In the genomic region with DNA sequence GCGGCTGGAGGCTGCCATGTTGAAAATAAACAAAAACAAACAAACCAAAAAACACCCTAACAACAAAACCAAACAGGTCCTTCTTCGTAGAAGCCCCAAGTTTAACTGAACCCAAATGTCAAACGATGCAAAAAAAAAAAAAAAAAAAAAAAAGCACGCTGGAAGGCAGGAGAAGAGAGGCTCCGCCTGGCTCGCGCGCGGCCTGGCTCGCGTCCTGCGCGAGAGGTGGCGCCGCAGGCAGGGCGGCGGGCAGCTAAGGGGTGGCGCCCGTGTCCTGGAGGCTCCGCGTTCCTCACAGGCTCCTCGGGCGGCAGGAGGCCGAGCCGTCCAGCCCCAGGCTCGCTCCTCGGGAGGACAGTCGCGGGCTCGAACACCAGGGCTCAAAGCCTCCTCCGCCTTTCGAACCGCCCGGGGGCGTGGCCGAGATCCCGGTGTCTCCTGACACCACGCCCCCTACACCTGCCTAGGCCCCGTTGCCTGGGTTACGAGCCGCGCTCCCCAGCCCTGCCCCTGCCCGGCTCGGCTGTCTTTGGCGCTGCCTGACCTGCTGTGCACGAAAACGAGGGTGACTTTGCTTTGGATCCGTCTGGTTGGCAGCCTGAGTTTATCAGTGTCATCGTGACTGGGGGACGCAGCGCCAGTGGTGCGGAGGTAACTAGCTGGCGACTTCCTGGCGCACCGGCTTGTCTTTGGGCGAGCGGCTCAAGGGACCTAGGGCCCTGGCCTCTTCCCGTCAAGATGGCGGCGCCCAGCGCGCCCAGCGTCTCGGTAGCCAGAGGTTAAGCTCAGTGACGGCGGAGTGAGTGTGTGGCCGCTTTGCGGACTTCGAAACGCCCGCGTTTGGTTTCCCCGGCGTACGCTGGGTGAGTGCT, we compare ENCODE assay signal across 8 mouse cellular contexts. TPM values are rescaled to one million over a fixed set of nuclear protein-coding genes. Genes with fewer than 3 reads are reported as not detected.
DNase-seq lines count a peak whose midpoint lies in the region; ATAC-seq and TF ChIP-seq lines count a peak whose summit lies in the region.

A gene (plus strand): TSS at position 270 of the 872 bp plus-strand sequence.
A gene (minus strand): TSS at position 384 of the 872 bp plus-strand sequence.

- peak within 1 kb of the TSS; percentile 91 for H3K4me2 ChIP-seq in heart, embryonic 11.5 days
- H3K4me2 ChIP-seq in kidney, embryonic 16.5 days (replicated peaks; ENCODE audit: low read depth, low read length), result peak within 1 kb of the TSS; percentile 91
- peak within 1 kb of the TSS; percentile 91 for H3K4me2 ChIP-seq in myocyte (ENCODE audit: low read depth)

- peaks cover 61% of the 10 kb centered on the region for H3K4me1 ChIP-seq in erythroblast, embryonic 14.5 days (ENCODE audit: control insufficient read depth)
- H3K4me1 ChIP-seq in heart, embryonic 11.5 days (ENCODE audit: control insufficient read depth, insufficient read depth, low read length), result peaks cover 6% of the 10 kb centered on the region
- peaks cover 10% of the 10 kb centered on the region for H3K4me1 ChIP-seq in kidney, embryonic 16.5 days (ENCODE audit: insufficient read depth, low read length)
- H3K4me1 ChIP-seq in liver, adult 2 months (ENCODE audit: control insufficient read depth, insufficient read depth, low read length), result no peaks in the 10 kb centered on the region; the same call in 1 of the 2 replicates

- H3ac ChIP-seq in C2C12 (ENCODE audit: control insufficient read depth, insufficient read length, low read depth) (peak within 1 kb of the TSS; percentile 87), myocyte (ENCODE audit: control insufficient read depth, insufficient read length) (peak within 1 kb of the TSS; percentile 56)

- peaks cover 42% of the 10 kb centered on the region for H3K79me2 ChIP-seq in C2C12 (ENCODE audit: control insufficient read depth, insufficient read depth)
- peaks cover 9% of the 10 kb centered on the region; the same call in 1 of the 2 replicates for H3K79me2 ChIP-seq in liver, adult 2 months (ENCODE audit: control insufficient read depth, insufficient read depth, low read length)
- H3K79me2 ChIP-seq in myocyte (ENCODE audit: control insufficient read depth, insufficient read depth), result peaks cover 12% of the 10 kb centered on the region

- DNase-seq in brain, embryonic 14.5 days (ENCODE audit: low read depth), result peak; percentile 98
- peak; percentile 88 for DNase-seq in liver, adult 2 months (ENCODE audit: extremely low read depth, low read depth, low spot score)
- DNase-seq in splenic B cell, adult 2 months (ENCODE audit: low read depth, low spot score), result peak; percentile 96

- peaks cover 16% of the 10 kb centered on the region for H3K79me3 ChIP-seq in C2C12 (ENCODE audit: low read depth)

- under 1% methylated on average over 73 of the region's 75 CpGs for WGBS in heart, embryonic 11.5 days (ENCODE audit: insufficient replicate concordance)
- WGBS in kidney, embryonic 16.5 days, result 0% methylated on average over 74 of the region's 75 CpGs
- under 1% methylated on average over 75 of the region's 75 CpGs for WGBS in liver, adult 2 months

- H3K4me3 ChIP-seq in C2C12 (ENCODE audit: insufficient read depth, poor library complexity, severe bottlenecking) (peak within 1 kb of the TSS; percentile 67), myocyte (peak within 1 kb of the TSS; percentile 54)
- H3K4me3 ChIP-seq in erythroblast, embryonic 14.5 days (replicated peaks), result peak within 1 kb of the TSS; percentile 73
- peak within 1 kb of the TSS; percentile 78 for H3K4me3 ChIP-seq in heart, embryonic 11.5 days (ENCODE audit: low read depth, low read length)
- H3K4me3 ChIP-seq in kidney, embryonic 16.5 days (ENCODE audit: low read length), result peak within 1 kb of the TSS; percentile 82
- H3K4me3 ChIP-seq in liver, adult 2 months (ENCODE audit: insufficient read depth, low read depth, low read length), result peak within 1 kb of the TSS; percentile 79

- peak; percentile 98 for ATAC-seq in heart, embryonic 11.5 days (replicated peaks; ENCODE audit: insufficient number of reproducible peaks, low FRiP score, low TSS enrichment)
- ATAC-seq in kidney, embryonic 16.5 days (ENCODE audit: low FRiP score, low TSS enrichment), result peak; percentile 99

- H3K27me3 ChIP-seq in C2C12 (ENCODE audit: control insufficient read depth, insufficient read depth, insufficient read length) (no peaks in the 10 kb centered on the region), myocyte (ENCODE audit: control insufficient read depth, insufficient read depth, insufficient read length) (no peaks in the 10 kb centered on the region)
- H3K27me3 ChIP-seq in erythroblast, embryonic 14.5 days (ENCODE audit: control insufficient read depth), result no peaks in the 10 kb centered on the region
- no peaks in the 10 kb centered on the region for H3K27me3 ChIP-seq in heart, embryonic 11.5 days (ENCODE audit: control insufficient read depth, insufficient read depth, low read length)
- H3K27me3 ChIP-seq in kidney, embryonic 16.5 days (ENCODE audit: insufficient read depth, low read length), result no peaks in the 10 kb centered on the region
- no peaks in the 10 kb centered on the region for H3K27me3 ChIP-seq in liver, adult 2 months (ENCODE audit: control insufficient read depth, insufficient read depth, low read length)
- H3K27me3 ChIP-seq in splenic B cell, adult 2 months (ENCODE audit: control insufficient read depth, insufficient read depth, low read length, poor library complexity, severe bottlenecking), result no peaks in the 10 kb centered on the region

- H3K27ac ChIP-seq in heart, embryonic 11.5 days (ENCODE audit: low read depth, low read length), result peak within 1 kb of the TSS; percentile 98
- H3K27ac ChIP-seq in kidney, embryonic 16.5 days (ENCODE audit: low read length), result peak within 1 kb of the TSS; percentile 98
- peak within 1 kb of the TSS; percentile 93 for H3K27ac ChIP-seq in liver, adult 2 months (replicated peaks; ENCODE audit: insufficient read depth, low read depth, low read length)

- peak within 1 kb of the TSS; percentile 87 for H3K9ac ChIP-seq in heart, embryonic 11.5 days (ENCODE audit: low read depth, low read length)
- H3K9ac ChIP-seq in kidney, embryonic 16.5 days (replicated peaks; ENCODE audit: low read length), result peak within 1 kb of the TSS; percentile 84
- peak within 1 kb of the TSS; percentile 90 for H3K9ac ChIP-seq in liver, adult 2 months (ENCODE audit: low read depth, low read length)

- H3K36me3 ChIP-seq in C2C12 (ENCODE audit: control insufficient read depth, insufficient read depth) (no peaks in the 10 kb centered on the region), myocyte (ENCODE audit: control insufficient read depth, insufficient read depth) (no peaks in the 10 kb centered on the region)
- H3K36me3 ChIP-seq in erythroblast, embryonic 14.5 days (ENCODE audit: control insufficient read depth), result peaks cover 12% of the 10 kb centered on the region
- no peaks in the 10 kb centered on the region for H3K36me3 ChIP-seq in heart, embryonic 11.5 days (ENCODE audit: control insufficient read depth, insufficient read depth, low read length)
- no peaks in the 10 kb centered on the region for H3K36me3 ChIP-seq in kidney, embryonic 16.5 days (ENCODE audit: insufficient read depth, low read length)
- H3K36me3 ChIP-seq in liver, adult 2 months (ENCODE audit: control insufficient read depth, insufficient read depth, low read length), result no peaks in the 10 kb centered on the region
- H3K36me3 ChIP-seq in splenic B cell, adult 2 months (ENCODE audit: control insufficient read depth, insufficient read depth, low read length, poor library complexity, severe bottlenecking), result no peaks in the 10 kb centered on the region

- peak; percentile 63; the same call in 1 of the 2 replicates for TF ChIP-seq POLR2A in brain, embryonic 14.5 days (IDR thresholded peaks at IDR 0.05; ENCODE audit: borderline replicate concordance, extremely low read depth, insufficient read depth, insufficient read length, poor library complexity, severe bottlenecking)
- TF ChIP-seq POLR2A in liver, adult 2 months (IDR thresholded peaks at IDR 0.05; ENCODE audit: extremely low read depth, insufficient read depth, low read length), result 0 out of 2 replicates have a peak, but pooled peaks have one; percentile 51
- TF ChIP-seq POLR2A in myocyte (IDR thresholded peaks at IDR 0.05; ENCODE audit: insufficient read length, low read depth), result peak; percentile 73

- TF ChIP-seq CTCF in C2C12 (IDR thresholded peaks at IDR 0.05; ENCODE audit: control insufficient read depth, insufficient read depth, insufficient read length), result peak; percentile 17
- no peak for TF ChIP-seq CTCF in brain, embryonic 14.5 days (IDR thresholded peaks at IDR 0.05; ENCODE audit: borderline replicate concordance, extremely low read depth, insufficient read depth, insufficient read length)
- no peak for TF ChIP-seq CTCF in liver, adult 2 months (IDR thresholded peaks at IDR 0.05; ENCODE audit: low read depth, low read length)

- no peaks in the 10 kb centered on the region for H3K9me3 ChIP-seq in erythroblast, embryonic 14.5 days (ENCODE audit: control insufficient read depth, low read length)
- no peaks in the 10 kb centered on the region for H3K9me3 ChIP-seq in heart, embryonic 11.5 days (replicated peaks; ENCODE audit: control insufficient read depth, low read length)
- H3K9me3 ChIP-seq in kidney, embryonic 16.5 days (ENCODE audit: low read length), result no peaks in the 10 kb centered on the region

TF ChIP-seq in C2C12, 6 proteins besides CTCF, POLR2A, EP300 and RAD21 (continues in another document):
- peak; percentile 67 for TF ChIP-seq MYOD1 (IDR thresholded peaks at IDR 0.05; ENCODE audit: control insufficient read depth, insufficient read length, low read depth)

TF ChIP-seq in myocyte, 11 proteins besides CTCF, POLR2A, EP300 and RAD21 (continues in another document):
- peak in 2 of 3 experiments; percentile 75 to 76 for TF ChIP-seq MYOD1 (IDR thresholded peaks at IDR 0.05; ENCODE audit: control insufficient read depth in 1 of 3, insufficient read length in 2 of 3, low read depth in 2 of 3)

RNA-seq across cellular contexts. Expression of the first gene that starts in this region (rescaled TPM):
- polyA plus RNA-seq in C2C12 (2012; fragmentation: generic; extraction: Trizol) (25.9 TPM), myocyte (2012; fragmentation: generic; extraction: Trizol) (53.6 TPM)
- 28.9 and 32.0 TPM in 2 replicates for polyA plus RNA-seq in brain, embryonic 14.5 days (2012; rRNA removed)
- polyA plus RNA-seq in erythroblast, embryonic 14.5 days (2012), result 7.4 and 7.5 TPM in 2 replicates
- 42.7 and 43.4 TPM in 2 replicates for polyA plus RNA-seq in heart, embryonic 11.5 days (2014; fragmentation: Nextera tagmentation; extraction: Ambion mirVana)
- 47.1 and 48.6 TPM in 2 replicates for polyA plus RNA-seq in kidney, embryonic 16.5 days (2015; fragmentation: Nextera tagmentation; extraction: Ambion mirVana)
- total RNA-seq in liver, adult 2 months (2014; rRNA removed), result 41.9 and 47.1 TPM in 2 replicates
- 52.5 and 58.4 TPM in 2 replicates for polyA plus RNA-seq in liver, adult 2 months (2012; rRNA removed)

RNA-seq across cellular contexts. Expression of the second gene that starts in this region (rescaled TPM):
- polyA plus RNA-seq in C2C12 (2012; fragmentation: generic; extraction: Trizol), result 9.3 TPM
- 11.9 and 12.6 TPM in 2 replicates for polyA plus RNA-seq in brain, embryonic 14.5 days (2012; rRNA removed)
- polyA plus RNA-seq in erythroblast, embryonic 14.5 days (2012), result 0.71 and 1.1 TPM in 2 replicates
- 23.4 and 26.8 TPM in 2 replicates for polyA plus RNA-seq in heart, embryonic 11.5 days (2014; fragmentation: Nextera tagmentation; extraction: Ambion mirVana)
- 24.0 and 26.2 TPM in 2 replicates for polyA plus RNA-seq in kidney, embryonic 16.5 days (2015; fragmentation: Nextera tagmentation; extraction: Ambion mirVana)
- total RNA-seq in liver, adult 2 months (2014; rRNA removed), result 4.2 and 4.6 TPM in 2 replicates
- polyA plus RNA-seq in liver, adult 2 months (2012; rRNA removed), result 2.7 and 2.8 TPM in 2 replicates
- 11.3 TPM for polyA plus RNA-seq in myocyte (2012; fragmentation: generic; extraction: Trizol)

Comparison
In these comparisons a context has a peak if more than half of its experiments do, and no peak if none do; other contexts are left out.
1. Peak in every context shown above with its lines: DNase-seq, ATAC-seq, H3K4me3 ChIP-seq and H3K27ac ChIP-seq.